Mouse (Mus musculus) mature B cell (primary cell): ENCODE measurements around the gene Anks1.

Source experiments
- in situ Hi-C: fragments of 300-500 bp; cut with MboI; formaldehyde crosslinking; loops from 2 replicates; pipeline ENCODE4 v1.14.3; 2019

Gene Anks1

DNA sequence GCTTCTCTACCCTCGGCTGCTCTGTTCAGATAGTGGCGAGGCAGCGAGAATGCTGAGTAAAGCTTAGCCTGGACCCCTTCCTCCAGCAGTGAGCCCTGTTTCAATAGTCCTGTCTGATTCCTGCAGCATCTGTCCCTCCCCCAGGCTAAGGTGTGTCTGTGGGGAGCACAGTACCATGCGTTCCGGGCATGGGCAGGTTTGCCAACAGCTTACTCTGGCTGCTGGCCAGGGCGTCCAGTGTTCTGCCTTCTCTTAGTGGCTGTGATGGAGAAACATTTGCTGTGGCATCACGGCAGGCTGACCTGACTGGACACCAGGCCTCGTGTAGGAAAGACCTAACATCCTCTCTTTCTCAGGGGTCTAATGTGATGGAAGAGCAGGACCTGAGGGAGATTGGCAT, 141.1 kb downstream of the Anks1 start:
- in situ Hi-C loops = no loop called here

DNA sequence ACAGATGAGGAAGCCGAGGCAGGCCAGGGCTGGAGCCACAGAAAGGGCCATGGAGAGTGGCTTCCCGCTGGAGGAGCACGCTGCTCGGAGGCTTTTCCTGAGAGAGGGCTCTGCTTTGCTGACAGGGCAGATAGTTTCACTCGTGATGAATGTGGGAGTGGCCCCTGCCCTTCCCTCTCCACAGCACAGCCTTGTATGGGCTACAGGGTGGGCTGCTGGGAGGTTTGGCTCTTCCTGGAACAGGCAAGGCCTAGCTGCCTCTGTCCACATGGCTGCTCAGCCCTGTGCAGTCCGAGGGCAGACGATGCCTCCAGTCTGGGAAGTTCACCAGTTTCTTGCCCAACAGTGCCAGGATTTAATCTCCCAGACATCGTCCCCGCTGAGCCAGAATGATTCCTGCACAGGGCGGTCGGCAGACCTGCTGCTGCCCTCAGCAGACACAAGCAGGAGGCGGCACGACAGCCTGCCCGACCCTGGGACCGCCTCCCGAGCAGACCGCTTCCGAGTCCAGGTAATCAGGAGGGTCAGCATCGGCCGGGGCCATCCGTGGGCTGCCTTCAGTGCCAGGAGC, 143.3 kb downstream of the Anks1 start:
- in situ Hi-C loops = no loop called here

DNA sequence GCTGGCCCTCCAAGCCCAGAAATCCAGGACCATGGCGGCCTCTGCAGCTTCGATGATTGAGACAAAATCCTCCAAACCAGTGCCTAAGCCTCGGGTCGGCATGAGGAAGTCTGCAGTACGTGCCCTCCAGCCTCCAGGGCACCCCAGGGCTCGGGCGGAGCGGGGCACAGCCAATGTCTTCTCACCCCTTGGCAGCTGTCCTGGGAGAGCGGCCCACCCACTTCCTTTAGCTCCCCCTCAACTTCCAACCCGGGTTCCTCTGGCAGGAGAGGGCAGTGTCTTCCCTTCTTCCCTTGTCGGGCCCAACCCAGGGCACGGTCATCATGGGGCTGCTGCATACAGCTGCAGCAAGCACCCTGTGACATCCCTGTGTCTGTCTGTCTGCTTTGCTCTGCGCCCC, 149.2 kb downstream of the Anks1 start:
- in situ Hi-C loops = no loop called here

DNA sequence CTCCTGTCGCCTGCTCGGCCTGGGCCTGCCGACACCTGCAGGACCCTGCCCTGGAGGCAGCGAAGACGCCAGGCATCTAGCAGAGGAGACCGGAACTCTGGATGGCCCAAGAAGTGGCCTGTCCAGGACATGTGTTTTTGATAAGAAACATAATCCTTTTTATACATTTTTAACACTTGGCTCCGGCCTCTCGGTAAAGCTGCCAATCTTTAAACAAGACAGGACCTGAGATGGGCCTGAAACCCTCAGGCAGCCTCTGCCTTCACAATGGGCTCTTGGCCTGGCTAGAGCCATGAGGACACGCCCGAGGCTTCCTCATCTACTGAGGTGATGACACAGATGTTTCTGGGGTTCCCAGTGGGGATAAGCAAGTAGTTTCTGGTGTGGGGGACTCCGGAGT, 151.6 kb downstream of the Anks1 start:
- in situ Hi-C loops = no loop called here

DNA sequence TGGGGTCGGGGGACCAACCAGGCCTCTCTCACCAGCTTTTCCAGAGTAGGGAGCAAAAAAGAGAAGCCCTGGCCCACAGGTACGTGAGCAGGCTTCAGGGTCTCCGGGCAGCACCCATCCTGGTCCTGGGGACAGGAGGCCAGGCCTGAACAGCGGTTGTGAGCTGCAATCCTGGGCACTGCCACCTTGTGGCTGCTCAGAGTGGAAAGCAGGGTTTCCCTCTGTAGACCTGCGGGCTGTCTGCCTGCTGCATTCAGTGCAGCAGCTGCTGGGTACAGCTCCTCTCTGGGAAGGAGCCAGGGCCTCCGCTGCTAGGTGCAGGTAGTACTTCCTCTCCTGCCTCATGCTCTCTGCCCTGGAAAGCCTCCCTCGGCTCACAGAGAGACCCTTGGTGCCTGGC, 152.4 kb downstream of the Anks1 start:
- in situ Hi-C loops = no loop called here

DNA sequence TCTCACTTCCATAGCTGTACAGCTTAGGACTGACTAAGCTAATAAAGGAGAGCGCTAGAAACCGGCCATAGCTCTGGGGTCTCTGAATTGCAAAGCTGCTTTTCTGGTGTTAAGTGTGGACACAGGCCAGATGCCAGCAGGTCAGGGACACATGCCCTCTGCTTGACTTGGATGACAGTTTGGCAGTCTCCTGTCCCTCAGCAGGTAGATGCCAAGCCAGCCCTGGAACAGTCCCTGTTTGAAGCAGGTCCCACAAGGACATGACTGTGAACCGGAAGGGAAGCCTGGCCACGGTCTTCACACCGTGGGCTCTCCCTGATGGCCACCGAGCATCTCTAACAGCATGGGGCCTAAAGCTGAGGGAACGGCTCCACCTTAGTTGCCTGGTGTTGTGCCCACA, 153.6 kb downstream of the Anks1 start:
- in situ Hi-C loops = no loop called here

DNA sequence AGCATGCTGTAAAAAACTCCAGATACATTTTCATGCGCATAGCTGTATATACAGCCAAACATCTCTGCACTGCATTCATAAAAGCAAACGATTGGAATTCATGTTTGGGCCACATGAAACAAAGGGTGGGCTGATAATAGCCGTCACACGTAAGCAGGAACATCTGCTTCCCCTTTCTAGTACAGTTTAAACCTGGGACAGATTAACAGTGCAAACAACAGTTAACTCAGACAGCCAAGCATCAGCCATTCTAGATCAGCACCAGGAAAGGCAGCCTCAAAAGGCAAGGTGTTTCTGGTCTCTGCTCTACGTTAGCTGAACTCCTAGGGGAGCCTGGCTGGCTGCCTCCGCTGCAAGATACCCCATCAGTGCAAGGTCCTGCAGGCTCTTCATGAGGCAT, 154.1 kb downstream of the Anks1 start:
- in situ Hi-C loops = no loop called here

DNA sequence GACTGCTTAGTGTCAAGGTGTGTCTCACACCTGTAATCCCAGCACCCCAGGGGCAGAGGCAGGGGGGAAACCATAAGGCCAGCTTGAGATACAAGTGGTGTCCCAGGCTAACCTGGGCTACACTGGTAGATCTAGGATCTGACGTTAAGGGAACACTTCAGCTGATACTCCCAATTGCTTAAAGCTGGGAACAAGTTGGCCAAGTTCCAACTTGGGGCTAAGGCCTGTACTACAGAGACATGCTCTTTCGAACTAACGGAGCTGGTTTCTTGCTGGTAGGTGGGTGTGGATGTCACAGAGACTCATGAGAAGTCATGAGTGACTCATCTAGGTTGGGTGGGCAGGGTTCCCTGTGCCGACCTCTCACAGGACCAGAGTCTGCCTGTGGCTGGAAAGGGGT, 158.2 kb downstream of the Anks1 start:
- in situ Hi-C loops = no loop called here

DNA sequence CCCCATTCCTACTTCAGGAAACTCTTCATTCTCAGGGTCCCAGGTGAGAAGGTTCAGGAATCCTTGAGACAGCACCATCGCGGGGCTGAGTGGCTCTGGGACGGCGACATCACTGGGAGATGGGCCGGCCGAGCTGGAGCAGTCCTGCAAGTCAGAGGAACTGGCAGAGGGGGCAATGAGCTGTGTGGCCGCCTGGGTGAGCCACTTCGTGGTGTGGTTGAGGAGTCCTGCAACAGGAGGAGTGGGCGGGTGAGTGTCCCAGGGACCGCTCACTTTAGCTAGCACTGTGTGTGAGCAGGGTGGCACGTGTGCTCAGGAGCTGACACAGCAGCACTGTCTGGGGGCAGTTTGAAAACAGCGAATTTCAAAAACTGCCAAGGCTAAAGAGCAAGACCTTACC, 160.3 kb downstream of the Anks1 start:
- in situ Hi-C loops = no loop called here

DNA sequence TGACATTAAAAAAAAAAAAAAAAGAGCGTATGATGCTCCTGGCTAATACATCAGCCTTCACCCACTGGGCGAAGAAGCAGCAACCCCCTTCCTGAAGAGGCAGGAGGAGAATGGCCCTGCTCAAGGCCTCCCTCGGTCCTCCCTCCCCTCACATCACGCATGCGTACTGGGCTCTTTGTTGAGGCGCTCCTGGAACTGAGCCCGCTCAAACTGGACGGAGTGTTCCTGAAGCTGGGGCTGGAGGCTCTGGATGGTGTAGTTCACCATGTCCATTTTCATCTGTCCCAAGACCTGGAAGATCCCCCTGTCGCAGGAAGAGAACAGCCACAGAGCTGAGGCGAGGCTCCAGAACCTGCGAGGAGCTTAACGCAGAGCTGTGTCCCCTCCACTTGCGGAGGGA, 161.2 kb downstream of the Anks1 start:
- in situ Hi-C loops = no loop called here

DNA sequence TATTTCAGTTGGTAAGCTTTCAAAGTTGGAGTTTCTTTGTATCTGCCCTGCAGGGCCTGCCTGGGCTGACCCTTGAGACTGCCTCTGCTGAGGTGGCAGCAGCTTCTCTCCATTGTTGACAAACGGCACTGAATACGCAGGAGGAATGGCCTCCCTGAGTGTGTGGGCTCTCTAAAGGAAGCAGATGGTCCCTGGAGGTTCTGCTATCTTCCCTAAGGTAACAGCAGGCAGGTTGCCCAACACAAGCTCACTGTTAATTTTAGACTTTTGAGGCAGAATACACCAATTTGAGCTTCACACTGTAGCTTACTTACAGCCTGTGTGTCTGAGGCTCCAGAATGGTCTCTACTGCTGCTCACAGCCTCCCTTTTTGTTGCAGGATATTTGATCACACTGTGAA, 163.6 kb downstream of the Anks1 start:
- in situ Hi-C loops = no loop called here

DNA sequence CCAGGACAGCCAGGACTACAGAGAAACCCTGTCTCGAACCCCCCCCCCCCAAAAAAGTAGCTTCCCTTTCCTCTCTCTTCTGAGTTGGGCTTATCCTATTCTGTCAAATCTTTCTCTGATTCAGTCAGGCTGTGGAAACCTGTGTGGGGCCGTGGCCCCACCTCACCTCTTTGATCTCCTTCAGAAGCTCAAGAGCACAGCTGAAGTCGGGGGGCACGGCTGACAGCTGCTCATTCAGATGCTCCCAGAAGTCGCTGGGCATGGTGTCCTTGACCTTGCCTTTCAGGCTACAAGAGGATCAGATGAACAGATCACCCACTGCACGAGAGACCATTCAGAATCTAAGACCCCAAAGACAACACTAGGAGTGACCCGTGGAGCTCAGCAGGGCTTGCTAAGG, 165.4 kb downstream of the Anks1 start:
- in situ Hi-C loops = no loop called here

DNA sequence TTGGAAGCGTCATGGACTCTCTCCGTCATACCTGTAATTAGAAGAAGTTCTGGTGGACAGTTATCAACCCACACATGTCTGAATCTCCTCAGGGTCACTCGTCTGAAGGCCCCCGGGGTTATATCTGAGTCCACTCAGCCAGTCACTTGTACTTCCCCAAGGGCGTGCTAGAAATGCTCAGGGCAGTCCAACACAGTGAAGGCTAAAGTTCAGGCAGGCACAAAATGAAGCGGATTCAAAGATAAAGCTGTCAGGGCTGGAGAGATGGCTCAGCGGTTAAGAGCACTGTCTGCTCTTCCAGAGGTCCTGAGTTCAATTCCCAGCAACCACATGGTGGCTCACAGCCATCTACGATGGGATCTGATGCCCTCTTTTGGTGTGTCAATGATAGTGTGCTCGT, 168.9 kb downstream of the Anks1 start:
- in situ Hi-C loops = no loop called here

DNA sequence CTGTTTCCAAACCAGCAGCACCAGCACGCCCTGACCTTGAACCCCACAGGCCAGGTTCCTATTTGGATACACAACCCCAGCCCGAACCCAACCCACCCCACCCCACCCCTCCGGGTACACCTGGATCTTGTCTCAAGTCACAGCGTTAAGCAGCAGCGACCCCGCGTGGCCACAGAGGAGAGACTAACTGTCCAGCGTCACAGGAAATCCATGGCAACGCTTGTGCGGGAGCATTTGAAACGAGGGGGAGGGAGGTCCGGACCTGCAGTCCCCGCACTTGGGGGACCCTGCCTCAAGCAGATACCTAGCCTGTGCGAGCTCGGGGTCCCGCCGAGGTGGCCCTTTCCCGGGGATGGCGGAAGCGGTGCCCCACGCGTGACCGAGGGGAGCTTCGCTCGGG, 170.5 kb downstream of the Anks1 start:
- in situ Hi-C loops = loop anchor here (10.0 kb wide), 1 partner anchor 85 kb away; no protein-coding TSS in a partner anchor

DNA sequence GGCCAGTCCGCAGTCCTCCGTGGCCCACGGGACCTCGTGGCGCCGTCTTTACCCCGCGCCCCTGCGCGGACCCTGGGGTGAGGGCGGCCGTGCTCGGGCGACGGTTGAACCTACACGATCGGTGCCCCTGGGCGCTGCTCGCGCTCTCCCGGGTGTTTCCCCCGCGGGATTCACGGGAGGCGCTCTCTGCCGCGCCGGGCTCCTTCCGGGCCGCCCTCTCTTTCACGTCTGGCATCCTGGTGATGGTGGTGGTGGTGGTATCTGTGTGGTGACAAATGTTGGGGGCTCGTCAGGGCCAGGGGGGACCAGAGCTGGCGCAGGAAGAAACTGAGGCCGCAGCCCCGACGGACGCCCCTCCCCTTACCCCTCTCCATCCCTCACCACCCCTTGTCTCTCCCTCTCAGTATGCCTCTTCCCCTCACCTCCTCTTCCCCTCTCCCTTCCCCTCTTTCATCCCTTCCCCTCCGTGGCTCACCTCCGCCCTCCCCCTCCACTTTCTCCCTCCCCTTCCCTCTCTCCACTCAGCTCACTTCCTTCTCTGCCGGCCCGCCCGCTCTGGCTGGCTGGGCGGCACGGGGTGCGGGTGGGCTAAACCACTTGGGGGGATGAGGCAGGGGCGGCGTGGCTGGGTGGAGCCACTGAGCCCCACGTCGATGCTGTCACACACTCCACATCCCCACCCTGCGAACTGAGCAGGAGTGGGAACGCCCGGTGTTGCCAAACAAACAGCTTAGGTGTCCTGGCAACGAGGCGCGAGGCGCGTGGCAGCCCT, 171.1 kb downstream of the Anks1 start, which contains the start of gene Tcp11:
Gene Tcp11, minus strand, starts transcription at position 595 of the 772 bp plus-strand sequence.
- in situ Hi-C loops = loop anchor here (10.0 kb wide), 1 partner anchor 85 kb away; no protein-coding TSS in a partner anchor

DNA sequence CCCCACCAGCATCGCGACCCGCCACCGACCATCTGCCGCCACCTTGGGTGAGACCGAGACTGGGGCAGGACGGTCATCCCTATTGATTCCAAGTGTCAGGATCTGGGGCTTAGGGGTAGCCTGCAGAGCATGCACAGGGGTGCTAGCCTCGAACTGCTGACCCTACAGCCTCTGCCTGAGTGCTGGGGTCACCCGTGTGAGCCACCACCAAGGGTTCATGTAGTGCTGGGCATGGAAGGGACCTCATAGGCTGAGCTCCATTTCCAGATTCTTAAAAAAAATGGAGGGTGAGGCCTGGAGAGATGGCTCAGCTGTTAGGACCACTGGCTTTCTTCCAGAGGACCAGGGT, 171.7 kb downstream of the Anks1 start:
- in situ Hi-C loops = loop anchor here (10.0 kb wide), 1 partner anchor 84 kb away; no protein-coding TSS in a partner anchor

DNA sequence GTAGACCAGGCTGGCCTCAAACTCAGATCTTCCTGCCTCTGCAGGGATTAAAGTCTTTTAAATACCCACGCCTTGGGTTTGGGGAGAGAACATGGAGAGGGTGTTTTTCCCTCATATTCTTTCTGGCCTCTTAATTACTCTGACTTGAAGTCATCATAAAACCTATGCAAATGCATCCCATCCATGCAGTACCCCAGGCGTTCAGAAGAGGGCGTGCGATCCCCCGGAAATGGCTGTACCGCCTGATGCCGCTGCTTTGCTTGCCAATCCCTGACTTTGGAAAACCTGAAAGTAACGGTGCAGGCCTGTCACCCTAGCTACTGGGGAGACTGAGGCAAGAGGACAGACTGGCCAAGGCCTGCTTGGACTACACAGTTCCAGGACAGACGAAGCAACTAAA, 172.3 kb downstream of the Anks1 start:
- in situ Hi-C loops = loop anchor here (10.0 kb wide), 1 partner anchor 83 kb away; no protein-coding TSS in a partner anchor

DNA sequence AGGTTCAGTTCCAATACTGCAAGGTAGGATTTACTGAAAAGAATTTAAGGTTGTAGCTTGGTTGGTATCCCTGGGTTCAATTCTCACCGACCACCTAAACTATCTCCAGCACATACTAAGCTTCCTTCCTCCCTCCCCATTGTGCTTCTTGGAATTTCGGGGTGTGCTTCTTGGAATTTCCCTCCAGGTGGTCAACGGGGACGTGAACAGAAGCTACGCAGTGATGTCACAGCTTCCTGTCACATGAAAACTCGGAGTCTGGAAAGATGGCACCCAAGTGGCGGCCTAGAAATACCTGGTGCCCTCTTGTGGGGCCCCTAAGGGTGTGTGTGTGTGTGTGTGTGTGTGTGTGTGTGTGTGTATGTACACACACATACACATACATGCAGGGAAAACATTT, 172.8 kb downstream of the Anks1 start:
- in situ Hi-C loops = loop anchor here (10.0 kb wide), 1 partner anchor 83 kb away; no protein-coding TSS in a partner anchor

DNA sequence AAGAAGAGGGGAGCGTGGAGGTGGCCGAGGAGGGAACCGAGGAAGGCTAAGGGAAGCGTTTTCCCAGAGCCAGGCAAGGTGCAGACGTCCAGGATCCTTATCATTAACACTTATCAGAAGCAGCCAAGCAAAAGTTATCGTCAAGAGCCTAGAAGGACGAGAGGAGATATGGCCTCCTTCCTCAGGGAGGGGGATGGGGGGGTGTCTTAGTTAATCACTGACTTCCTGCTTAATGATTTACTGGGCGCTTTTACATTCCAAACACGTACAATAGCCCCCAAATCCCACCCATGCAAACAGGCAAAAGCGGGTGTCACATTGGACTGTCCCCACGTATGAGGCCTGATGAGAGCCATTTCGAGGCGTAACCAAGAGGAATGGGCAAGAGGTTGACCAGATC, 173.8 kb downstream of the Anks1 start:
- in situ Hi-C loops = loop anchor here (10.0 kb wide), 1 partner anchor 82 kb away; no protein-coding TSS in a partner anchor

DNA sequence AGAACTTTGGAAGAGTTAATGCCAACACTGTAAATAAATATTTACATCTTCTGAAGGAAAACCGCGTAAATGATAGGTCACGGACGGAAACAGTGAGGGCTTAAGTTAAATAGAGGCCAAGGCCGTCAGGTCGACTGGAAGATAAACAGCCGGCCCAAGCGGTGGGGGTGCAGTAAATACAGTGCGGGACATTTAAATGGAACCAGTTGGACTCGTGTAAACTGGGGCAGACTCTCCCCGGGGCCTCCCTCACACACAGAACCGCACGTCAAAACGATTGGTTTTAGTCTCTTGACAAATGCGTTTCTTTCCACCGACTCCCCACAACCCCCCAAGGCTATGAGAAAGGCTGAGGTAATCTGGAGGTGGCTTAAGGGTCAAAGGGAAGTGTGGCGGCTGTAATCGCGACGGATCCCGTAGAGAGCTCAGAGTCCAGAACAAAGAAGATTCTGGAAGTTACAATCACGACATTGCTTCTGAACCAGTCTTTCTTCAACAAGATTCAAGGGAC, 175.3 kb downstream of the Anks1 start:
- in situ Hi-C loops = loop anchor here (10.0 kb wide), 1 partner anchor 80 kb away; no protein-coding TSS in a partner anchor

DNA sequence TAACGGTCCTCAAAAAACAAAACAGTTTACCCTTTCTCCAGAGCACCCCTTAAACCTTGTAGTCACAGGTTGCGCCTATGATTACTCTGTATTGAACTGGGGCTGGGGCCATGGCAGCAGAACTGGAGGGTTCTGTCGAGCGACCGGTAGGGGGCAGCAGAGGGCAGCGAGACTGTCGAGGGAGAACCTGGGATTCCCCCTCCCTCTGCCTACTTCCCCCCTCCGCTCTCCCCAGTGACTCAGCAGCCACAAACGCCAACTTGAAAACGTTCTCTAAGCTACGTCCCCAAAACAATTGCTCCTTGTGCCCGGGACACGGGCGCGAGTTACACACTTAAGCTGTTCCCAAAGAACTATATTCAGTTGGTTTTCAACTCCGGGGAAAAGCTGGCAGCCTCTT, 175.9 kb downstream of the Anks1 start:
- in situ Hi-C loops = loop anchor here (10.0 kb wide), 1 partner anchor 80 kb away; no protein-coding TSS in a partner anchor

DNA sequence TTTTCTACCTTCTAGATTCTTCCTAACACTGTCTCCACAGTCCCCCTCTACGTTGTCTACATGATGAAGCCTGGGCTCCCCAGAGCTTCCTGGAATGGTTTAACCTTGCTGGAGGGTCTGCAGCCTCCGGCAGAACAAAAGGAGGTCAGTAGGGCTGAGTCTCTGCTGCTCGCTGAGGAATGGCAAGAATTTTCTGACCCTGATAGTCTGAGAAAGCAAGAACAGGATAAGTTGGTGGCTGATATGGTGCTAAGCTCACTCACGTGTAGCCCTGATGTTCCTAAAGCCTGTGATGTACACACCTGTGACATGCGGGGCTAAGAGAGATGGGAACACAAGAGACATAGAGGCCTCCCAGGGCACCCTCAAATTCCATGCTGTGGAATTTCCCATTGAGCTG, 178.3 kb downstream of the Anks1 start:
- in situ Hi-C loops = loop anchor here (10.0 kb wide), 1 partner anchor 77 kb away; no protein-coding TSS in a partner anchor

DNA sequence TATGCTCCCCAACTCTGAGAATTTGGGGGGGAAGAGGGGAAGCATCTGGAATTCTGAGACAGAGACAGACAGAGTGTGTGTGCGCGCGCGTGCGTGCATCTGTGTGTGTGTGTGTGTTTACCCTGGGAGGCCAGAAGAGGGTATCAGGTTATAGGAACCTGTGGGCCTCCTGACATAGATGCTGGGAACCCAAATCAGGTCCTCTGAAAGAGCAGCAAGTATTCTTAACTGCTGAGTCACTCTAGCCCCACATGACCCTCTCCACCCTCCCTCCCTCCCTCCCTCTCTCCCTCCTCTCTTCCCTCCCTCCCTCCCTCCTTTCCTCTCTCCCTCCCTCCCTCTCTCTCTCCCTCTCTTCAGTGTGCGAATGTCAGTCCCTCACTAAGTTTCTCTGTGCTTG, 179.6 kb downstream of the Anks1 start:
- in situ Hi-C loops = loop anchor here (10.0 kb wide), 1 partner anchor 76 kb away; no protein-coding TSS in a partner anchor
